Mouse (Mus musculus) thymus, postnatal 36 days (tissue): ENCODE data around the gene Adora1.

Experiments used
- DNase-seq, 2 experiments: peaks; one replicate each; pipeline ENCODE4 v3.0.0; 2022; ENCODE audit warnings: mixed read lengths in 2 of 2

Adora1 gene

GRCm38 (mm10) chr1:134237438-134237837 lies 2.2 kb upstream of the Adora1 start:
- DNase-seq, result no peak

GRCm38 (mm10) chr1:134236142-134236541 lies 911 bp upstream of the Adora1 start:
- no peak for DNase-seq

- DNase-seq, result no peak
These were observed 508 bp downstream of the Adora1 start for GRCm38 (mm10) chr1:134234455-134235390.

GRCm38 (mm10) chr1:134233681-134234454 lies 1.4 kb downstream of the Adora1 start:
- no peak for DNase-seq

GRCm38 (mm10) chr1:134232778-134233531 lies 2.3 kb downstream of the Adora1 start:
- DNase-seq, result no peak

- DNase-seq, result no peak
These were observed 2.9 kb downstream of the Adora1 start for GRCm38 (mm10) chr1:134232326-134232725.

- no peak for DNase-seq
These were observed 3.5 kb downstream of the Adora1 start for GRCm38 (mm10) chr1:134231681-134232080.

GRCm38 (mm10) chr1:134231270-134231669 lies 4.0 kb downstream of the Adora1 start:
- no peak for DNase-seq

GRCm38 (mm10) chr1:134230638-134231228 lies 4.5 kb downstream of the Adora1 start:
- no peak for DNase-seq

- DNase-seq, result no peak
These were observed 5.2 kb downstream of the Adora1 start for GRCm38 (mm10) chr1:134229806-134230575.

- DNase-seq, result no peak
These were observed 8.5 kb downstream of the Adora1 start for GRCm38 (mm10) chr1:134226739-134227138.

GRCm38 (mm10) chr1:134225375-134225774 lies 9.9 kb downstream of the Adora1 start:
- DNase-seq, result no peak

GRCm38 (mm10) chr1:134224649-134225227 lies 10.5 kb downstream of the Adora1 start:
- no peak for DNase-seq

- no peak for DNase-seq
These were observed 12.8 kb downstream of the Adora1 start for GRCm38 (mm10) chr1:134222122-134223055.

GRCm38 (mm10) chr1:134221172-134221571 lies 14.1 kb downstream of the Adora1 start:
- DNase-seq, result no peak

GRCm38 (mm10) chr1:134219608-134220007 lies 15.6 kb downstream of the Adora1 start:
- DNase-seq, result no peak

- DNase-seq, result no peak
These were observed 17.3 kb downstream of the Adora1 start for GRCm38 (mm10) chr1:134217942-134218341.

GRCm38 (mm10) chr1:134217028-134217481 lies 18.2 kb downstream of the Adora1 start:
- DNase-seq, result no peak

- no peak for DNase-seq
These were observed 18.6 kb downstream of the Adora1 start for GRCm38 (mm10) chr1:134216629-134216971.
